Mouse (Mus musculus): ENCODE measurements around the gene Rcor3. TPM values are rescaled to one million over a fixed set of nuclear protein-coding genes. Genes with fewer than 3 reads are reported as not detected.

The Rcor3 gene
- polyA plus RNA-seq, 1 experiment: 29.9 TPM

GRCm38 (mm10) chr1:192076796-192077535 lies 60.9 kb downstream of the Rcor3 start:
- Histone ChIP-seq H3K27ac (ENCODE audit: control insufficient read depth, insufficient read depth, low read length) (no peak overlapping the region), H3K4me1 (replicated peaks; ENCODE audit: control insufficient read depth, insufficient read depth, low read length) (peaks cover 13% of the 10 kb centered on the region), H3K4me3 (ENCODE audit: control insufficient read depth, insufficient read depth, low read length) (no peak overlapping the region), H3K36me3 (ENCODE audit: control insufficient read depth, insufficient read depth, low read length) (no peaks in the 10 kb centered on the region), H3K27me3 (ENCODE audit: control insufficient read depth, insufficient read depth, low read length) (no peaks in the 10 kb centered on the region)
- no peak for TF ChIP-seq POLR2A (IDR thresholded peaks at IDR 0.05; ENCODE audit: control insufficient read depth, extremely low read depth, insufficient read depth, low read length, poor library complexity)
- TF ChIP-seq CTCF (IDR thresholded peaks at IDR 0.05; ENCODE audit: borderline replicate concordance, control insufficient read depth, extremely low read depth, insufficient read depth, low read length, poor library complexity): no peak
- no peak for DNase-seq

DNA sequence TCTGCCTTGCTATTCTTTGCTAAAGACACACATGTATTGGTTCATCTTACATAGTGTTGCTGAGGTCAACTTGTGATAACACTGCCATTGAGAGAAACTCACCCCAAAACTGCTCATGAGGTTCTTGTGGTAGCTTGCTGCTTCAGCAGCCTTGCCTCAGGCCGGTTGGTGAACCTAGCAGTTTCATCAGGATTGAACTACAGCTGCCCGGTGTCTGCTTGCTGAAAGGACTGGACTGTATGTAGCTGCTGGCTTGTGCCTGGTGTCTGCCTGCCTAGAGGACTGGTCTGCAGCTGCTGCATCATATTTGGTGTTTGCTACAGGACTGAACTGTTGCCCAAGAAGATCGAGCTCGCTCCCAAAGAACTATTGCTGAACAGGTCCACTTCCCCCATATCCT lies 61.8 kb downstream of the Rcor3 start:
- Histone ChIP-seq H3K4me3 (ENCODE audit: control insufficient read depth, insufficient read depth, low read length) (no peak overlapping the region), H3K27me3 (ENCODE audit: control insufficient read depth, insufficient read depth, low read length) (no peaks in the 10 kb centered on the region), H3K36me3 (ENCODE audit: control insufficient read depth, insufficient read depth, low read length) (no peaks in the 10 kb centered on the region), H3K4me1 (replicated peaks; ENCODE audit: control insufficient read depth, insufficient read depth, low read length) (peaks cover 15% of the 10 kb centered on the region), H3K27ac (ENCODE audit: control insufficient read depth, insufficient read depth, low read length) (no peak overlapping the region)
- 93% methylated on average over 4 of the region's 4 CpGs for WGBS
- no peak for TF ChIP-seq CTCF (IDR thresholded peaks at IDR 0.05; ENCODE audit: borderline replicate concordance, control insufficient read depth, extremely low read depth, insufficient read depth, low read length, poor library complexity)
- no peak for TF ChIP-seq POLR2A (IDR thresholded peaks at IDR 0.05; ENCODE audit: control insufficient read depth, extremely low read depth, insufficient read depth, low read length, poor library complexity)
- no peak for DNase-seq

- peaks cover 20% of the 10 kb centered on the region for H3K4me1 ChIP-seq (replicated peaks; ENCODE audit: control insufficient read depth, insufficient read depth, low read length)
- no peak for DNase-seq
- 31% methylated on average over 1 of the region's 1 CpGs for WGBS
Observed at GRCm38 (mm10) chr1:192074824-192075223, 63.0 kb downstream of the Rcor3 start.

GRCm38 (mm10) chr1:192072426-192072825 lies 65.4 kb downstream of the Rcor3 start:
- peaks cover 9% of the 10 kb centered on the region; the same call in 1 of the 2 replicates for H3K4me1 ChIP-seq (replicated peaks; ENCODE audit: control insufficient read depth, insufficient read depth, low read length)
- H3K4me3 ChIP-seq (ENCODE audit: control insufficient read depth, insufficient read depth, low read length): no peak overlapping the region
- 93% methylated on average over 1 of the region's 1 CpGs for WGBS
- no peak overlapping the region for H3K27ac ChIP-seq (ENCODE audit: control insufficient read depth, insufficient read depth, low read length)
- H3K36me3 ChIP-seq (ENCODE audit: control insufficient read depth, insufficient read depth, low read length): no peaks in the 10 kb centered on the region
- H3K27me3 ChIP-seq (ENCODE audit: control insufficient read depth, insufficient read depth, low read length): no peaks in the 10 kb centered on the region
- DNase-seq: no peak
- TF ChIP-seq CTCF (IDR thresholded peaks at IDR 0.05; ENCODE audit: borderline replicate concordance, control insufficient read depth, extremely low read depth, insufficient read depth, low read length, poor library complexity) (no peak), POLR2A (IDR thresholded peaks at IDR 0.05; ENCODE audit: control insufficient read depth, extremely low read depth, insufficient read depth, low read length, poor library complexity) (no peak)

More at GRCm38 (mm10) chr1:192074824-192075223, 63.0 kb downstream of the Rcor3 start:
- TF ChIP-seq CTCF (IDR thresholded peaks at IDR 0.05; ENCODE audit: borderline replicate concordance, control insufficient read depth, extremely low read depth, insufficient read depth, low read length, poor library complexity): no peak
- TF ChIP-seq POLR2A (IDR thresholded peaks at IDR 0.05; ENCODE audit: control insufficient read depth, extremely low read depth, insufficient read depth, low read length, poor library complexity): no peak
- Histone ChIP-seq H3K27ac (ENCODE audit: control insufficient read depth, insufficient read depth, low read length) (no peak overlapping the region), H3K36me3 (ENCODE audit: control insufficient read depth, insufficient read depth, low read length) (no peaks in the 10 kb centered on the region), H3K27me3 (ENCODE audit: control insufficient read depth, insufficient read depth, low read length) (no peaks in the 10 kb centered on the region), H3K4me3 (ENCODE audit: control insufficient read depth, insufficient read depth, low read length) (no peak overlapping the region)

- no peak overlapping the region for H3K27ac ChIP-seq (ENCODE audit: control insufficient read depth, insufficient read depth, low read length)
- 25% methylated on average over 3 of the region's 3 CpGs for WGBS
Observed at GRCm38 (mm10) chr1:192070618-192071051, 67.2 kb downstream of the Rcor3 start.

GRCm38 (mm10) chr1:192069971-192070591 lies 67.8 kb downstream of the Rcor3 start:
- peaks cover 9% of the 10 kb centered on the region; the same call in 1 of the 2 replicates for H3K4me1 ChIP-seq (replicated peaks; ENCODE audit: control insufficient read depth, insufficient read depth, low read length)
- H3K36me3 ChIP-seq (ENCODE audit: control insufficient read depth, insufficient read depth, low read length): no peaks in the 10 kb centered on the region
- TF ChIP-seq CTCF (IDR thresholded peaks at IDR 0.05; ENCODE audit: borderline replicate concordance, control insufficient read depth, extremely low read depth, insufficient read depth, low read length, poor library complexity) (no peak), POLR2A (IDR thresholded peaks at IDR 0.05; ENCODE audit: control insufficient read depth, extremely low read depth, insufficient read depth, low read length, poor library complexity) (no peak)
- 27% methylated on average over 13 of the region's 13 CpGs for WGBS
- H3K27ac ChIP-seq (ENCODE audit: control insufficient read depth, insufficient read depth, low read length): no peak overlapping the region
- no peak overlapping the region for H3K4me3 ChIP-seq (ENCODE audit: control insufficient read depth, insufficient read depth, low read length)
- no peak for DNase-seq
- H3K27me3 ChIP-seq (ENCODE audit: control insufficient read depth, insufficient read depth, low read length): no peaks in the 10 kb centered on the region

More at GRCm38 (mm10) chr1:192070618-192071051, 67.2 kb downstream of the Rcor3 start:
- Histone ChIP-seq H3K4me3 (ENCODE audit: control insufficient read depth, insufficient read depth, low read length) (no peak overlapping the region), H3K36me3 (ENCODE audit: control insufficient read depth, insufficient read depth, low read length) (no peaks in the 10 kb centered on the region), H3K4me1 (replicated peaks; ENCODE audit: control insufficient read depth, insufficient read depth, low read length) (peaks cover 9% of the 10 kb centered on the region; the same call in 1 of the 2 replicates), H3K27me3 (ENCODE audit: control insufficient read depth, insufficient read depth, low read length) (no peaks in the 10 kb centered on the region)
- no peak for DNase-seq
- TF ChIP-seq CTCF (IDR thresholded peaks at IDR 0.05; ENCODE audit: borderline replicate concordance, control insufficient read depth, extremely low read depth, insufficient read depth, low read length, poor library complexity) (no peak), POLR2A (IDR thresholded peaks at IDR 0.05; ENCODE audit: control insufficient read depth, extremely low read depth, insufficient read depth, low read length, poor library complexity) (no peak)
